Mouse (Mus musculus) heart, embryonic 10.5 days (tissue): Measurements from ENCODE around the gene Trpv2. TPM values are rescaled to one million over a fixed set of nuclear protein-coding genes. Genes with fewer than 3 reads are reported as not detected.

Experiments
- DNase-seq: peaks from one replicate; pipeline ENCODE4 v3.0.0-alpha.2; 2017; ENCODE audit warnings: low spot score
- H3K27ac ChIP-seq: fragments of 300-500 bp; sonication (generic); 2 replicates; pipeline ENCODE4 v1.5.1; 2016; ENCODE audit warnings: mild to moderate bottlenecking
- H3K27me3 ChIP-seq: fragments of 300-500 bp; sonication (generic); 2 replicates; pipeline ENCODE4 v1.6.1; 2016; ENCODE audit warnings: mild to moderate bottlenecking; ENCODE audit not compliant: poor library complexity, insufficient read depth, severe bottlenecking
- H3K36me3 ChIP-seq: fragments of 300-500 bp; sonication (generic); 2 replicates; pipeline ENCODE4 v1.6.1; 2016; ENCODE audit warnings: mild to moderate bottlenecking, moderate library complexity
- H3K4me1 ChIP-seq: fragments of 300-500 bp; sonication (generic); 2 replicates; pipeline ENCODE4 v1.6.1; 2016; ENCODE audit warnings: mild to moderate bottlenecking
- H3K4me3 ChIP-seq: fragments of 300-500 bp; sonication (generic); 2 replicates; pipeline ENCODE4 v1.5.1; 2016; ENCODE audit warnings: mild to moderate bottlenecking, moderate library complexity
- H3K9me3 ChIP-seq: fragments of 300-500 bp; sonication (generic); 2 replicates; pipeline ENCODE4 v1.6.1; 2016; ENCODE audit warnings: mild to moderate bottlenecking, moderate library complexity
- WGBS: fragments of 180-500 bp; shearing (Covaris S2); methylation state at CpG from one replicate; pipeline ENCODE4 v1.1.7; 2016; 5-methylcytosine and 5-hydroxymethylcytosine counted together
- polyA plus RNA-seq: library from polyadenylated mRNA; unstranded; fragments of >200 nt; fragmentation: Nextera tagmentation; extraction: Ambion mirVana; gene quantifications from 2 replicates; pipeline ENCODE4 v1.2.1, GENCODE M21; 2016

The Trpv2 gene
- polyA plus RNA-seq = 4.2 and 5.9 TPM in 2 replicates

- H3K27me3 ChIP-seq = peaks cover 7% of the 10 kb centered on the region; the same call in 1 of the 2 replicates
- WGBS = 78% methylated on average over 6 of the region's 6 CpGs
- peak within 1 kb of the TSS; percentile 84; the same call in 1 of the 2 replicates for H3K27ac ChIP-seq
- H3K4me3 ChIP-seq = peak within 1 kb of the TSS; percentile 72
- H3K4me1 ChIP-seq = peaks cover 18% of the 10 kb centered on the region
- H3K36me3 ChIP-seq = no peaks in the 10 kb centered on the region
- H3K9me3 ChIP-seq = no peaks in the 10 kb centered on the region
- DNase-seq = no peak
Observed at GRCm38 (mm10) chr11:62573959-62574702, at the start of gene Trpv2. Trpv2 (plus strand) TSS chr11:62574486.

GRCm38 (mm10) chr11:62537089-62537488, 37.2 kb upstream of the Trpv2 start:
- Histone ChIP-seq H3K9me3 (no peaks in the 10 kb centered on the region), H3K4me1 (peaks cover 14% of the 10 kb centered on the region), H3K36me3 (no peaks in the 10 kb centered on the region), H3K27me3 (peaks cover 32% of the 10 kb centered on the region), H3K27ac (no peak overlapping the region), H3K4me3 (no peak overlapping the region)
- no peak for DNase-seq
- 85% methylated on average over 8 of the region's 8 CpGs for WGBS

- Histone ChIP-seq H3K4me1 (peaks cover 14% of the 10 kb centered on the region), H3K9me3 (no peaks in the 10 kb centered on the region), H3K36me3 (no peaks in the 10 kb centered on the region), H3K27ac (no peak overlapping the region), H3K27me3 (peaks cover 32% of the 10 kb centered on the region), H3K4me3 (no peak overlapping the region; the same call in 1 of the 2 replicates)
- WGBS = 45% methylated on average over 7 of the region's 7 CpGs
- DNase-seq = no peak
Observed at GRCm38 (mm10) chr11:62537590-62537989, 36.7 kb upstream of the Trpv2 start.

GRCm38 (mm10) chr11:62538321-62539088, 35.8 kb upstream of the Trpv2 start:
- peak; percentile 79 for DNase-seq
- no peaks in the 10 kb centered on the region for H3K36me3 ChIP-seq
- peak overlapping the region; percentile 88 for H3K4me3 ChIP-seq
- peak overlapping the region; percentile 94 for H3K27ac ChIP-seq
- peaks cover 14% of the 10 kb centered on the region for H3K4me1 ChIP-seq
- WGBS = under 1% methylated on average over 73 of the region's 73 CpGs
- H3K9me3 ChIP-seq = no peaks in the 10 kb centered on the region
- H3K27me3 ChIP-seq = peaks cover 32% of the 10 kb centered on the region

- H3K27me3 ChIP-seq = peaks cover 32% of the 10 kb centered on the region
- peaks cover 14% of the 10 kb centered on the region for H3K4me1 ChIP-seq
- H3K4me3 ChIP-seq = peak within 1 kb of the TSS; percentile 88
- no peak for DNase-seq
- H3K36me3 ChIP-seq = no peaks in the 10 kb centered on the region
- peak within 1 kb of the TSS; percentile 94 for H3K27ac ChIP-seq
- no peaks in the 10 kb centered on the region for H3K9me3 ChIP-seq
- 6% methylated on average over 57 of the region's 57 CpGs for WGBS
Observed at GRCm38 (mm10) chr11:62539089-62539890, 35.0 kb upstream of the Trpv2 start, which contains the start of gene Cenpv. Cenpv (minus strand) TSS chr11:62539261.

- Histone ChIP-seq H3K4me3 (no peak overlapping the region), H3K4me1 (peaks cover 14% of the 10 kb centered on the region), H3K27me3 (peaks cover 32% of the 10 kb centered on the region), H3K27ac (no peak overlapping the region), H3K9me3 (no peaks in the 10 kb centered on the region), H3K36me3 (no peaks in the 10 kb centered on the region)
- no peak for DNase-seq
- WGBS = 78% methylated on average over 7 of the region's 7 CpGs
Observed at GRCm38 (mm10) chr11:62540167-62540566, 34.1 kb upstream of the Trpv2 start.

- H3K9me3 ChIP-seq = no peaks in the 10 kb centered on the region
- 53% methylated on average over 2 of the region's 2 CpGs for WGBS
- no peak overlapping the region for H3K4me3 ChIP-seq
- DNase-seq = no peak
- no peaks in the 10 kb centered on the region for H3K36me3 ChIP-seq
- H3K27ac ChIP-seq = no peak overlapping the region
- peaks cover 14% of the 10 kb centered on the region for H3K4me1 ChIP-seq
- H3K27me3 ChIP-seq = peaks cover 32% of the 10 kb centered on the region
Observed at GRCm38 (mm10) chr11:62540969-62541368, 33.3 kb upstream of the Trpv2 start.

GRCm38 (mm10) chr11:62541581-62541980, 32.7 kb upstream of the Trpv2 start:
- H3K27me3 ChIP-seq = peaks cover 31% of the 10 kb centered on the region

GRCm38 (mm10) chr11:62543991-62544390, 30.3 kb upstream of the Trpv2 start:
- WGBS = 87% methylated on average over 3 of the region's 3 CpGs
- DNase-seq = no peak
- no peaks in the 10 kb centered on the region for H3K9me3 ChIP-seq
- H3K4me3 ChIP-seq = no peak overlapping the region
- H3K36me3 ChIP-seq = no peaks in the 10 kb centered on the region
- H3K27ac ChIP-seq = no peak overlapping the region
- H3K4me1 ChIP-seq = peaks cover 5% of the 10 kb centered on the region
- peaks cover 18% of the 10 kb centered on the region for H3K27me3 ChIP-seq

More at GRCm38 (mm10) chr11:62541581-62541980, 32.7 kb upstream of the Trpv2 start:
- Histone ChIP-seq H3K36me3 (no peaks in the 10 kb centered on the region), H3K9me3 (no peaks in the 10 kb centered on the region), H3K4me1 (peaks cover 14% of the 10 kb centered on the region), H3K27ac (no peak overlapping the region), H3K4me3 (no peak overlapping the region)
- DNase-seq = no peak
- WGBS = 77% methylated on average over 8 of the region's 8 CpGs

- no peak for DNase-seq
Observed at GRCm38 (mm10) chr11:62549782-62550181, 24.5 kb upstream of the Trpv2 start.

GRCm38 (mm10) chr11:62550227-62550685, 24.0 kb upstream of the Trpv2 start:
- H3K4me1 ChIP-seq = peaks cover 22% of the 10 kb centered on the region
- H3K9me3 ChIP-seq = no peaks in the 10 kb centered on the region
- 2% methylated on average over 11 of the region's 11 CpGs for WGBS
- peaks cover 23% of the 10 kb centered on the region for H3K36me3 ChIP-seq
- no peaks in the 10 kb centered on the region for H3K27me3 ChIP-seq
- DNase-seq = peak; percentile 86
- H3K27ac ChIP-seq = peak overlapping the region; percentile 100
- peak overlapping the region; percentile 85 for H3K4me3 ChIP-seq

More at GRCm38 (mm10) chr11:62549782-62550181, 24.5 kb upstream of the Trpv2 start:
- peaks cover 19% of the 10 kb centered on the region for H3K4me1 ChIP-seq
- peak overlapping the region; percentile 85 for H3K4me3 ChIP-seq
- H3K36me3 ChIP-seq = peaks cover 18% of the 10 kb centered on the region
- H3K27me3 ChIP-seq = no peaks in the 10 kb centered on the region
- peak overlapping the region; percentile 100 for H3K27ac ChIP-seq
- 20% methylated on average over 5 of the region's 5 CpGs for WGBS
- no peaks in the 10 kb centered on the region for H3K9me3 ChIP-seq

- Histone ChIP-seq H3K27me3 (no peaks in the 10 kb centered on the region), H3K9me3 (no peaks in the 10 kb centered on the region), H3K27ac (peak within 1 kb of the TSS; percentile 100), H3K4me1 (peaks cover 22% of the 10 kb centered on the region), H3K4me3 (peak within 1 kb of the TSS; percentile 85), H3K36me3 (peaks cover 26% of the 10 kb centered on the region)
- WGBS = under 1% methylated on average over 40 of the region's 40 CpGs
- DNase-seq = peak; percentile 100
Observed at GRCm38 (mm10) chr11:62550727-62551225, 23.5 kb upstream of the Trpv2 start, which contains the start of gene Ubb. Ubb (plus strand) TSS chr11:62551171.
